Mouse (Mus musculus): ENCODE results near the gene Pex5.

The Pex5 gene

DNA sequence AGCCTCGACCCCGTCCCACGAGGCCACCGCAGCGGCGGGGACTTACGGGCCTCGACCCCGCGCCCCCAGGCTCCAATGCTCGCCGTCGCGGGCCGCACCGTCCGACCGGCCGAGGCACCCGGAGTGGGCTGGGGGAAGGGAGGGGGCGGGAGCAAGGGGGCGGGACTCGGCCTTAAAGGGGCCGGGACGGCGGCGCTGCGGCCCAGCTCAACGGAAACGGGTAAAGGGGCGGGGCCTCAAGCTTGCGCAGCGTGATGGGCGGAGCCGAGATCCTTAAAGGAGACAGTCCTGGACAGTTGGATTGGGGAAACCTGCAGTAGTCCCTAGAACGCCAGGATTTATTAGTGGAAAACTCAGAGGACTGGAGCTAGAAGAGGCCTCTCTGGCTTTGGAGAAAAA lies at the start of gene Pex5:
Gene Pex5 (minus strand): TSS at position 141 of the 399 bp plus-strand sequence.
- peak; percentile 98 for DNase-seq (ENCODE audit: low spot score)

DNA sequence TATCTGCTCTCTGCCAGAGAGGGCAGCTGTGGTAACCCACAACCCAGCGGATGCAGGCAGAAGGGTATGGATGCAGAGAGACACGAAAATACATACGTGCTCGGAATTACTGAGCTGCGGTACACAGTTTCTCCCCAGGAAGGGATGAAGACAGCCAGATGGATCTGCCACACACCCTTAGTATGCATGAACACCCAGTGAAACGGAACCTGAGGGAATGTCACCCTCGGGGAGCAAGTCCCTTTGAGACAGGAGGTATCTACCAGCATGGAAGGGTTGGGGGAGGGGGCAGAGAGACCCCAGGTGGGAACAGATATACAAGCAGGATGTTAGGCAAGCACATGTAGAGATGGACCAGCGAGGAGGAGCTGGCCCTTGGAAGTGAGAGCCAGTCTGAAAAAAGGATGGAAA lies 49.0 kb upstream of the Pex5 start:
- no peak for DNase-seq (ENCODE audit: low spot score)

DNA sequence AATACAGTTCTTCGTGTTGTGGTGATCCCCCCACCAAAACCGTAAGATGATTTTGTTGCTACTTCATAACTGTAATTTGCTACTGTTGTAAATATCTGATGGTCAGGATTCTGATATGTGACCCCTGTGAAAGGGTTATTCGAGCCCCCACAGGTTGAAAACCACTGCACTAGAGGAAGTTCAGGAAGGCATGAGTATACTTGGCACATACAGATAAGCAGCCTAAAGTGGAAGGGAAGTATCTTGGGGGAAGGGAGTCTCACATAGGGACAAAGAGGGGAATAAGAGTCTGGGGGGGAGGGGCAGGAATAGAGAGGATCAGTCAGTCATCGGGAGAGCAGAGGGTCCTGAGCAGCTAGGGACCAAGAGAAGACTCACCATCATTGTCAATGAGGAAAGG lies 44.5 kb upstream of the Pex5 start:
- DNase-seq (ENCODE audit: low spot score): no peak

DNA sequence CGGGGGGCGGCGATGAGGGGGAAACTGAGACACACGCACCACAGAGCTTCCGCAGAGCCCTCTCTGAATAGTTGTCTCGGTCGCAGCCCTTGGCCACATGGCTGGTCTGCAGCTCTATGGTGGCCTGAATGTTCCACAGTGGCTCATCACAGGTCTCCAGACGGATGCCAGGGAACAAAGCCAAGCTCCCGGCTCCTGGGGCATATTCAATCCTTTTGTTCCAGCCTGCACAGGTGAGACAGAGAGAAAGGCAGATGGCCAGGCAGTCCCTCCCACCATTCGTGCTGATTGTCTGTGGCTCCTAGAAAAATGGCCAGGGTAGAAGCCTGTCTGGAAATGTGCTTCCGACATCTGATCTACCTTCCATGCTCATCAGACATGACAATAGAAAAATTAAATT lies 43.6 kb upstream of the Pex5 start:
- DNase-seq (ENCODE audit: low spot score): no peak

DNA sequence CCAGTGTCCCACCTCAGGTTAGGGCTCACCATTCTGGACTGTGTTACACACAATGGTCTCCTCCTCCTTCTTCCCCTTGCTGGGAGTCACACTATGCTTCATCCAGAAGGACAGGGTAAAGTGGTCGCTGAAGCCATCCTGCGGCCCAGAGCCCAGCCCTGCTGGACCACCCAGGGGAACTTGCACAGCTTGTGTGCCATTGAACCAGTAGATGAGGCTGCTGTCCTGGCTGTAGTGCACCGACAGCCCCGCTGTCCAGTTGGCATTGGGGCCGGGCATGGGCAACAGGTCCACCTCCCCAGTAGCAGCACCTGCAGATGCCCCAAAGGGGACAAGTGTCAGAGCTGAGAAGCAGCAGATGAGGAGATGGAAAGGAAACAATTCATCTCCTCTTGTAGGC lies 43.0 kb upstream of the Pex5 start:
- no peak for DNase-seq (ENCODE audit: low spot score)

DNA sequence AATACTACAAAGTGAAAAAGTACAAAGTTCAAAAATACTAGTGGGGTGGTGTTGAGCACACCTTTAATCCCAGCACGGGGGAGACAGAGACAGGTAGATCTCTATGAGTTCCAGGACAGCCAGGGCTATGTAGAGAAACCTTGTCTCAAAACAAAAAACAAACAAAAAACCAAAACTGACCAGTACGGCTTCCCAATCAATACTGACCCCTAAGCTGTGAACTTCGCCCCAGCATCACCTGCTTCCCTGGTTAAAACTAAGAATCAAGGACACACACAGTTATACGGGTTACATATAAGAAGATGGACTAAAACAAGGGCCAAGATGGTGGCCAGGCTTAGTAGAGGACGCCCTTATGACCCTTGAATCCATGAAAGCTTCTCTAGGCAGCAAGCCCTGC lies 41.4 kb upstream of the Pex5 start:
- DNase-seq (ENCODE audit: low spot score): no peak

DNA sequence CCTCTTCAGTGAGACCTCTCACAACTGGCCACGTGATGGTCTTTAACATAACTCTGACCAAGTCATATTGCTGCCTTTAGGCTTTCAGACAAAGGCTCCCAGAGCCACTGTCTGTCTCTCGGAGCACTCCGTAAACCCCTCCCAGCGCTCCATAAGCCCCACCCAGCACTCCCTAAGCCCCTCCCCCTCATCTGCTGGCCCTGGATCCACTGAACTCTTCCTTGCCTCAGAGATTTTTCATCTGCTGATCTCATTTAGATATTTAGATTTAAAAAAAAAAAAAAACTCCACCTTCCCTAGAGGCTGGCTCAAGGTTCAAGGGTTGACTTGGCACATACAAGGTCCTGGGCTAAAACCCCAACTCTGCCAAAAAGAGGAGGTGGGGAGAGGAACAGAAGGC lies 38.9 kb upstream of the Pex5 start:
- no peak for DNase-seq (ENCODE audit: low spot score)

DNA sequence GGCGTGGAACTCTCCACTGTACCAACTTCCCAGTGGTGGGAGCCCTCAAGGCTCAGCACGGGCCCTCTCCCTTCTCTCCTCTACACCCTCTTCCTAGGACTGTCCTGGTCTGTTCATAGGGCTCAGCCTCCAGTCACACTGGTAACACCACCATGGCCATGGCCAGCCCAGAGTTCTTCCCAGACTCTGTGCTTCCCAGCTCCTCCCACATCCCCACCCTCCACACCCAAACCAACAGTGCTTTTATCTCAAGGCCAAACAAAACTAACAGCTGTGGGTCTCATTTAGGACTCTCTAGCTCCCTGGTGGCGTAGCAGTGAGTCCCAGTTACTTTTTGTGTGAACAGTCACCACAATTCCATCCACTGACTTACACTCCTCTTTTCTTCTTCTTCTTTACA lies 37.1 kb upstream of the Pex5 start:
- DNase-seq (ENCODE audit: low spot score): no peak

DNA sequence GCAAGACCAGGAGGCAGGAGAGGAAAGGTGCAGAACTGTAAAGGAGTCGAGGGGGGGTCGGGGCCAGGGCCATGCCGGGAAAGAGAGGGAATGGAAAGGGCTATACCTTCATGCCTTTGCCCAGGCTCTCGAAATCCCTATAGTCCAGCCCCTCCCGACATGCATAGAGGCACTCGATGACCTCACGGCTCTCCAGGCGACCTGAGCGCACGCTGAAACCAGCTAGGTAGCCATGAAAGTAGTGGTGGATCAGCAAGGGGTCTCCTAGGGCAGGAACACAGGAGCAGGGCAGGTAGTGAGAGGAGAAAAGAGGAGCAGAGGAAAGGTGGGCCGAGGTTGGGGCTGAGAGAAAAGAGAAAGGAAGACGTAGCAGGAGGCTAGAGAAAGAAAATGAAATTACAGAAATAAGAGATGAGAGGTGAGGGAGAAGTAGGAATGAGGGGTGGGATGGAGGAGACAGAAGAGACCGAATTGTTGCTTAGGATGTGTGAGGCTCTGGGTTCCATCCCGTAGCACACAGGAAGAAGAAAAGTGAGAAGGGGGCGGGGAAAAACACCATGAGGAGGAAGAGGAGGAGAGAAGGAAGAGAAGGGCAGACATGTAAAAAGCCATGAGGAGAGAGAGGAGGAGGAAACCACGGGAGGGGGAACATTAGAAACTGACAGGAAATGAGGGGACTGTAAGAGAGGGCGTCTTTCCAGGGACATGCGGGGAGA lies 35.0 kb upstream of the Pex5 start:
- DNase-seq (ENCODE audit: low spot score): no peak

DNA sequence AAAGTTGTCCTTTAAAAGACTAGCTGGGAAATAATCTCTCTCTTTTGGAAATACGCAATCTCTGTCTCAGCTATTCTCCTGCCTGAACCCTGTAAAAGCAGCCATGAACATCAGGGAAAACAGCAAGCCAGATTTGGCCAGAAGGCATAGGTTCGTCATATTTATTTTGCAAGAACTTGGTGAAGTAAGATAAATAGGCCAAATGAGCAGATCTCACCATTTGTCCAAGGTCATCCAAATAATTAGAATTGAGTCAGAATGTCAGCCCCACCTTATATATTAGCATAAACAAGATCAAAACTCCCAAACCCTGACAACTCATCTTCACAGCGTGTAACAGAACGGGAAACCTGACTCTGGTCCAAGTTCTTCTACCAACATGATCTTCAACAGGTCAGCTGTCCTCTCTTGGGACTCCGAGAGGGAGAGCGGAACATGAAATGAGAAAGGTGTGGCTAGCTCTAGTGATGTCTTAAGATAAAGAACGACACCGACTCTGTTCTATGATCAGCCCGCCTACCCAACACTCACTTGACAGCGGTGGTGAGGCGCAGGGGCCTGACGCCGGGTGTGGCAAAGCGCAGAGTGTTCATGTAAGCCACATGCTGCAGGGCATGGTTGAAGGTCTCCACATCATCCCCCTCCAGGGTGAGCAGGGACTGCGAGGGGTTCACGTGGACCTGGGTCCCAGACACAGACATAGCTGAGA lies 34.2 kb upstream of the Pex5 start:
- no peak for DNase-seq (ENCODE audit: low spot score)

DNA sequence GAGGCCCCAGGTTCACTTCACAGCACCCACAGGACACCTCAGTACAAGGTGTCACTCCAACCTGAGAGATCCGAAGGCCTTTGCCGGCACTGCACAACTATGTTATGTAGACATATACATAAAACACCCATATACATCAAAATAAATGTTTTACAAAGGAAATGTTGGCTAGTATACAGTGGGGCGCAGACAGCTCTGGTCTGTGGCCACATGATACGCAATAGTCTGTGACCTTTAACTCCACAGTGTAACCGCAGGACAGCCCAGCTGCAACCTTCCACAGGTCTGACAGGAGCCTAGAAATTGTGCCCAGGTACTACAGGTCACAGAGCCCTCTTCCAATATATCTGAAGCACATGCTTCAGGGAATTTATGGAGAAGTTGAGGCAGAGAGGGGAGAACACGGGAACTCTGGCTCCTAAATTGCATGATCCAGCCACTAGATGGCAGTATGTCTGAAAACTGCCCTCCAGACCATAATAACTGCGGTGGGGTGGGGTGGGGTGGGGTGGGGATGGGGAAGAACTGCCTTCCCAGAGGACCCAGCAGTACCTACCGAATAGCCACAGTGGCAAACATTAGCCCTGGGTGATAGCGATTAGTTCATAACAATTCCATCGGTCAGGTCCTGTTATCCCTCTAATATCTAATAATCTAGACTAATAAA lies 33.5 kb upstream of the Pex5 start:
- DNase-seq (ENCODE audit: low spot score): no peak

DNA sequence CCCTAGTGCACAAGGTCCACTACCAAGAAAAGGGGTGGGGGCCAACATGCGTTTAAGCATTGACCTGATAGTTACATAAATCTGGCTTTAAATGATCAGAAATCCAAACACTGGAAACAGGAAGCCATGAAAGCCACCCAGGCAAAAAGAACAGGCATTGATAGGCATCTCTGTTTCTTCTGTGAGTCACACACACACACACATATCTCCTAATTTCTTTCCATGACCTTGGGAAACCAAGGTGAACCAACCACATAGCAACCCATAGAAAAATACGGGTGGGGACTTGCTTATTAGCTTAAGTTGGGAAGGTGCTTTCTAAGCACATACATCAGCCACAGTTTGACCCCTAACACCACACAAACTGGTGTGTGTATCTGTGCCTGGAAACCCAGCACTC lies 32.5 kb upstream of the Pex5 start:
- DNase-seq (ENCODE audit: low spot score): no peak

DNA sequence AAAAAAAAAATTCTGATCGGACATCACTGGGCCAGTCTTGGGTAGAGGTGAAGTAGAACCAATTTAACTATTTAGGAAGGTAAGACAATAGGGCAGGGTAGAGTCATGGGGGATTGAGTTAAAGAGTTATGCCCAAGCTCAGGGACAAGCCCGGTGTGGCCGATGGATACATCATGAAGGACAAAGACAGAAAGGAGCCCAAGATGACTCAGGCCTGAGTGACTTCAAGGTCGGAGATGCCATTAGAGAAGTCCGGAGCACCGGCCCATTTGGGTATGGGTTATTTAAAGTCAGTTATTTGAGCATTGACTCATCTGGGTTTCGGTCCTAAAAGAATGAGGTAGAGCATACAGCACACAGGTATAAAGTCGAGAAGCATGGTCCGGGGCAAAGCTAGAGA lies 31.6 kb upstream of the Pex5 start:
- DNase-seq (ENCODE audit: low spot score): no peak

DNA sequence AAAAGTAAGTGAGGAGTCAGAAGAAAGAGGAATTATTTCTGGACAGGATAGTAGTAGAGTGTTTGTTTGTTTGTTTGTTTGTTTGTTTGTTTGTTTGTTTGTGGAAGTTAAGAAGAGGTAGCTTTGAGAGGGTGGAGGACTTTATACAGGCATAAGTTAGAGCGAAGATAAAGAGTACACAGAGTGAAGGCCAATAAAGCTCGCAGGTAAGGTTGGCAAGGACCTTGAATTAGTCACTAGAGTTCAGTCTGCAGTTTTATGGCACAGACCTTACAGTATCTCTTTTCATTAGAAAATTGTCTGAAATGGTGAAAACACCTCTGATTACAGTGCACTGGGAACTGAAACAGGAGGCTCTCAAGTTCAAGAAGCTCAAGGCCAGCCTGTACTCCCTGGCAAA lies 31.2 kb upstream of the Pex5 start:
- DNase-seq (ENCODE audit: low spot score): no peak

DNA sequence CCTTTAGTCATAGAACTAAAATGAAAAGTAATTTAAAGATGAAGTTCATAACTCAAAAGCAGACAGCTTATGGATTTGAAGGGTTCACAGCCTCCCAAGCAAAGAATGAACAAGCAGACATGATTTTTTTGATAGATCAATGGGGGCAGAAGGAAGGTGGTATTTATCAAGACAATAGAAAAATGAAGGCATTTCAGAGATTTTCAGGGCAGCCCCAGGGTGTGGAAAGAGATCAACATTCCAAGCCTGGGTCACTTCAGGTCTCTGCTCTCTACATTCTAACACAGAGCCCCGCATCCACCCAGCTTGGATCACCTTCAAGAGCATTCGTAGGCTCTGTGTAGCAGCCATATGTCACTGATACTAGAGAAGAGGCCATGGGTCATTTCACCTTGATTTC lies 28.5 kb upstream of the Pex5 start:
- no peak for DNase-seq (ENCODE audit: low spot score)

DNA sequence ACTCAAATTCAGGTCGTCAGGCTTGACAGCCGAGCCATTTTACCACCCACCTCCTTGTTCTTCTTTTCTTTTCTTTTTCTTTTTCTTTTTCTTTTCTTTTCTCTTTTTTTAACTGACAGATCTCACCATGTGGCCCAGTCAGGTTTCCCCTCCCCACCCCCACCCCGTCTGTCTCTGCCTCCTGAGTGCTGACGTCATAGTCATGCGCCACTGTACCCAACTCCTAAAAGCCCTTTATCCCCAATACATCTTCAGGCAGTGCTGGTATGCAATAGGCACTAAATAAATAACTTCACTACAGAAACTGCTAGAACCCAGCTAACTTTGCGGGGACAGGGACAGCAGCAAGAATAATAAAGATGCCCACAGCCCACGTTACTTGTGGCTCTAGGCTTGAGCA lies 21.4 kb upstream of the Pex5 start:
- DNase-seq (ENCODE audit: low spot score): no peak

DNA sequence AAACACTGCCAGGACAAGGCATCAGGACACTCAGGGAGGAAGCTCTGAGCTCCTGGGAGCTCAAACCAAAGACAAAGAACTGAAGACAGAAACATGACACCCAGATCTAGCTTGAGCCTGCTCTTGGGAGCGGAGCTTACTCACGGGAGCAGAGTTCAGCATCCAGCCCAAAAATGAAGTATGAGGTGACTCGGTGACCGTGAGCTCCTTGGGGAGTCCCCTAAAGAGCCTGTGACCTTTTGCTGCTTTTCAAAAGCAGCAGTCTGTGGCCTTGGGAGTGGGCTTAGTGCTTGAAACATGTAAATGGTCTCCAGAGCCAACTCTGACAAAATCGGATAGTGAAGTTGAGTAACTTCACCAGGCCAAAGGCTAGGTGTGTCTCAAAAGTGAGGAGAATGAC lies 20.3 kb upstream of the Pex5 start:
- DNase-seq (ENCODE audit: low spot score): no peak

DNA sequence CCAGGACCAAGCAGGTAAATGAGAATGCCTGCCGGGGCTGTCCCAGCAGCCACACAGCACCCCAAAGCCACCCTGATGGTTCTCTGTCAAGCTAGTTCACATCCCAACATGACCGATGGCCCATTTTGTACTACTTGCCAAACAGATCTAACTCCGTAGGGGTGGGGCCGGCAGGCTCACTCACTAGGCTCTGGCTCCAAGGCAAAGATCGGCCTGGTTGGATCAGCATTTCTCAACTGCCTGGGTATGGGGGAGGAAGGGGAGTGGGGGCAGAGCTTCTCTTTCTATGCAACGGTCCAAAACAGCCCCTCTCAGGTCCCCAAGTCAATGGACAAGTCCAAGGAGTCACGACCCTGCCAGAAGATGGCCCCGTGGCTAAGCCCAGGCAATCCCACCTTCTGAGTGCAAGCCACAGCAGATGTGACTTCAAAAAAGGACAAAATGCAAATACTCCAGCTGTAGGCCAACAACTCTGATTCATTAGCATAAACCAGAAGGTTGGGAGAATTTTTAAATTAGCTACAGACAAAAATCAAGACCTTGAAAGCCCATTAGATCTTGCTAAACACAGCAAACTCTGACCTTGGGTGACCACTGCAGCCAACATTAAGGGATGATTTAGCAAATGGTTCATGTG lies 18.9 kb upstream of the Pex5 start:
- no peak for DNase-seq (ENCODE audit: low spot score)

DNA sequence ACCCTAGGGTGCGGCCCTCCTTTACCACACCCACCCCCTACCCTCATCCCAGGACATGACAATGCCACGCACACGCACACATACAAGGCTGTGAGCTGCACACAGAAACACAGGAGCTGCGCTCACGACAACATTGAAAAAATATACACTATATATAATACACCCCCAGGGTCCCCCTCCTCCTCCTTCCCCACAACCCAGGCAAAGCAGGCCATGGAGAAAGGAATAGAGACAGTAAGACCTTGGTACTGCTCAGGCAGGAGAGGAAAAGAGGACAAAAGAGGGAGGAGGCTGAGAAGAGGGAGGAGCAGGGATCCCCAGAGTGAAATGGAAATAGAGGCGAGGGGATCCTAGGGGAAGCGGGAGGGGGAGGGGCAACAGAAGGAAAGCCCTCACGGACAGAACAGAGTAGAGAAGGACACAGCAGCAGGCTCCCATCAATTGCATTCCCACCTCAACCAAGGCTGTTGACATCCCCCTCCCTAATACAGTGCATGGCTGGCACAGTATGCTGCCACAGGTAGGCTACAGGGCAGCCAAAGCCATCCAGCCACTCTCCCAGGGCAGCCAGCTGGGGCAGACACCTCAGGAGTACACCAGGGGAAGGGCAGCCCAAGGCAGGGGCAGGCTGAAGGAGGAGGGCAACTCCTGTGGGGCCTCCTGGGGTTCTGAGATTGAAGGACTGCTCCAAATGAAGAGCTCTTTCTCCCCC lies 16.1 kb upstream of the Pex5 start:
- DNase-seq (ENCODE audit: low spot score): no peak

DNA sequence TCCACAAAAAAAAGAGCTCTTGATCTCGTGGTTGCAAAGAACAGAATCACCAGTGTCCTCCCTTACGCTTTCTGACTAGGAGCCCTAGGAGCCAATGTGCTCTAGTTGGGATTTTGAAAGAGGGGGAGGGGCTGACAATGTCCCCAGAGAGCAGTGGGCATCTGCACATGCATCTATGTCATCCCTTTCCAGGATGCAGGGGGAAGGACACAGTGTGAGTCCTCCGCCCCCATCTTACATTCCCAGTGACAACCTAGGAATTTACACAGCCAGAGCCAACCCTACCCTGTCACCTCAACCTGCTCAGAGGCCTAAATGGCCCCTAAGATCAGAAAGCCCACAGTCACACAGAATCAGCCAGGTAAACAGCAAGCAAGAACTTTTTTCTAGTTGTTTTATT lies 15.5 kb upstream of the Pex5 start:
- no peak for DNase-seq (ENCODE audit: low spot score)

DNA sequence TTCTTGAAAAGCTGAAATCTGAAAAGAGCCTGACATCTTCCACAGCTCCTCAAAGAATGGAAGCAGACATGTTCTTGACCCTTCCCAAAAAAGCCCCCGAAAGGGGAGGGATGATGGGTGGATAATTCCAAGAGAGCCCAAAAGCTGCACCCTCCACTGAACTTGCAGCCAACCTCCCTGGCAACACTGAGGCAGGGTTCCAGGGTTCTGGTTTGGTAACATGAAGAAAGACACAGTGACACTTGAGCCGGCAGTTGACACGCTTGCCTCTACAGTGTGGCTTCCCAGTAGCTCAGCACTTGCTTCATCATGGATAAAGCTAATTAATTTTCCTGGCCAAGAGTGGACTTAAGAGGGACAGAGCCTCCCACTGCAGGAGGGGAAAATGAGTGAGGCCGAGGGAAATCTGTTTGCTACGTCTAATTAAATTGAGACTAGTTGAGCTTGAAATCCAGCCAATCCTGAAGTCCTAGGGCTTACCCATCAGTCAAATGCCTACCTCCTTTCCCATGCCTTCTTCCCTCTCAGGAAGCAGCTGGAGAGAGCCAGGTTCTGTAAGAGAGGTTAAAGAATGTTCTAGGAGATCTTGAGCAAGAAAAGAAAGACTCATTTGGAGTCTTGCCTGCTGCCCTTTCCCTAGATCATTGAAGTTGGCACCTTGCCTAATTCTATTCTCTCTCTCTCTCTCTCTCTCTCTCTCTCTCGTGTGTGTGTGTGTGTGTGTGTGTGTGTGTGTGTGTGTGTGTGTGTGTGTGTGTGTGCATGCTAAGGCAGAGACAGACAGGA lies 13.1 kb upstream of the Pex5 start:
- no peak for DNase-seq (ENCODE audit: low spot score)

DNA sequence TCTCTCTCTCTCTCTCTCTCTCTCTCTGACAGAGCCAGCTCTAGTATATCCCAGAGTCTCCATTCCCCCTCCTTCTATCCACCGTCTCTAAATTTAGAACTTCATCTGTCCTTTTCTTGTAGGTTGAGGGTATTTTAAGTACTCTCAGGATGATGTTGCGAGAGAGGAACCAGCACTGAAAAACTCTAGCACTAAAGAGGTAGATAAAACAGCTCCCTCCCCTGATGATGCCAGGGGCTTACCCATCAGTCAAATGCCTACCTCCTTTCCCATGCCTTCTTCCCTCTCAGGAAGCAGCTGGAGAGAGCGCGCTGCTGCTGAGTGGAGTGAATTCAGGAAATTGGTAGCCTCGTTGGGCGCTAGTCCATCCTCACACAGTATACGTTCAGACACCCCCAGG lies 12.4 kb upstream of the Pex5 start:
- DNase-seq (ENCODE audit: low spot score): no peak

Data from urinary bladder, postnatal 14 days (tissue).